Mouse (Mus musculus) layer of hippocampus, adult 2 months (tissue): ENCODE results near the gene Myom1. TPM values are rescaled to one million over a fixed set of nuclear protein-coding genes. Genes with fewer than 3 reads are reported as not detected.
"Not testable (repeated sequence)": the region's sequence is repeated elsewhere in the genome, so short reads cannot be mapped to it uniquely, and the experiment has no call there.

Experiments
- DNase-seq, 2 experiments: peaks; one replicate each; pipeline ENCODE4 v3.0.0; 2022; ENCODE audit warnings: low spot score in 2 of 2
- H3K27ac ChIP-seq: fragments of 200-600 bp; 2 replicates; pipeline ENCODE4 v1.8.1; 2022
- H3K4me3 ChIP-seq: fragments of 200-600 bp; 2 replicates; pipeline ENCODE4 v1.8.1; 2022; ENCODE audit warnings: mild to moderate bottlenecking
- CTCF ChIP-seq: fragments of 200-600 bp; conservative IDR thresholded peaks from 2 replicates; pipeline ENCODE4 v1.8.1; 2022; ENCODE audit warnings: antibody characterized with exemption, mild to moderate bottlenecking, moderate library complexity
- long read RNA-seq, 2 experiments: library from polyadenylated mRNA; stranded (forward); transcript quantifications; one replicate each; pipeline ENCODE4 v2.0.0; 2021; ENCODE audit warnings: borderline mapping rate in 2 of 2
- total RNA-seq, 2 experiments: library from RNA; stranded (reverse); gene quantifications; 2 replicates each; pipeline ENCODE4 v1.2.3; 2021

Gene Myom1
- total RNA-seq: 1 to 10 TPM; 2.2 to 2.8 TPM
- long read RNA-seq, experiment 1, partial matches to known transcripts: 1 of 2 reads
- long read RNA-seq, experiment 1, other reads (novel, unspliced or antisense): 1 of 2 reads
- long read RNA-seq, experiment 2: 0 reads

GRCm38 (mm10) chr17:71002081-71002743 is at the start of gene Myom1:
Gene Myom1, plus strand, starts transcription at chr17:71002633.
- H3K27ac ChIP-seq: peak within 1 kb of the TSS; percentile 100
- DNase-seq: peak; percentile 95 to 96
- H3K4me3 ChIP-seq: peak within 1 kb of the TSS; percentile 71

GRCm38 (mm10) chr17:70963546-70963945 is 38.9 kb upstream of the Myom1 start:
- not testable (repeated sequence) for H3K4me3 ChIP-seq, H3K27ac ChIP-seq
- peak; percentile 92 to 98 for DNase-seq

More at GRCm38 (mm10) chr17:71002081-71002743, at the start of gene Myom1:
- TF ChIP-seq CTCF: peak; percentile 72

DNA sequence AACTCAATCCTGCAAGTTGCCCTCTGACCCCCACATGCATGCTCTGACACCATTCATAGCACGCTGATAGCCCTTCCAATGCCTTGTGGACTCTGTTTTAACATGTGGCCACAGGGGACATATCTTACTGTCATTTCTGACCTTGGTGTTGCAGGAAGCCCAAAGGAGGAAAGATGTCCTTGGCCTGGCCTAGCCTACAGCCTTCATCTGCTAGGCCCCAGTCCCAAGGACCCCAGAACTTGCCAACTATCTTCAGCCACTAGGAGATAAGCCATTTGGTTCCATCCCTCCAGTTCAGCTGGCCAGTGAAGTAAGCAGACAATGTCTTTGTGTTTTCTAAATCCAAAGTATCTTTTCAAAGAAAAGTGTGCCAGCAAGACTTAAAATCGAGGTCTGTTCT is 37.2 kb upstream of the Myom1 start:
- H3K4me3 ChIP-seq: no peak overlapping the region
- H3K27ac ChIP-seq: no peak overlapping the region
- DNase-seq: no peak
- TF ChIP-seq CTCF: no peak

DNA sequence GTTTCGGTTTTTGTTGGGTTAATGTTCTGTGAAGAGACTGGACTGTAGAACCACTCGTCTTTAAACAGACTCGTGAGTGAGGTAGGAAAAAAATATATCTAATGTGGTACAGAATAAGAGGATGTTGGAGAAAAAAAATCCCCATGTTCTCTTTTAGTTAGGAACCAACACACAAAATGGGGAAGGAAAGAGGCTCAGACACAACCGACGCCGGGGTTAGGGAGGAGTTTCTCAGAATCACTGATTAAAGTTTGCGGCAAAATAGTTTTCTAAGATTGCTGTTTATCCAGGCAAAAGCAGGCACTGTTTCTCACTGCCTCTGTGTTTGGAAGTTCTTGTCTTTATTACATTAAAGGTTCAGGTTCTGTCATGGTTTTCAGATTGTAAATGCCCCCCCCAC is 36.3 kb upstream of the Myom1 start:
- Histone ChIP-seq H3K27ac (no peak overlapping the region), H3K4me3 (no peak overlapping the region)
- DNase-seq: no peak
- TF ChIP-seq CTCF: no peak

- no peak overlapping the region for H3K4me3 ChIP-seq
- no peak overlapping the region for H3K27ac ChIP-seq
- peak; percentile 31 for TF ChIP-seq CTCF
- DNase-seq: no peak
Observed at GRCm38 (mm10) chr17:70967191-70967590, 35.2 kb upstream of the Myom1 start.

DNA sequence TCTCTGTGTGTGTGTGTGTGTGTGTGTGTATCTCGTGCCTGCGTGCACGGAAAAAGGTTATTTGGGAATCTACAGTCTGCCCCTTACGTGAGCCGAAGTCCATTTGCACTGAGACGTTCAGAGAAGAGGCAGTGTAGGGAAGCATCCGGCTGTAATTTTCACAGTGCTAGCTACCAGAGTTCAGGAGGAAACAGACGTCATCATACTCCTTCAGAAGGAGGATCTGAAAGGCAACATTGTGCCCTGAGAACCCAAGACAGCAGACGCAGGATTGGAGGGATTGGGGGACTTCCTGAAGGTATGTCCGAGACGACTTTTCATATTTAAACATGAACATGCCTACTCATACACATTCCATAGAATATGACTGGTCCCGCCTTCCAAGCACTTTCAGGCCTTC is 34.8 kb upstream of the Myom1 start:
- Histone ChIP-seq H3K4me3 (no peak overlapping the region), H3K27ac (no peak overlapping the region)
- no peak for TF ChIP-seq CTCF
- no peak for DNase-seq

- H3K27ac ChIP-seq: no peak overlapping the region
- H3K4me3 ChIP-seq: no peak overlapping the region
- DNase-seq: no peak
- peak; percentile 83 for TF ChIP-seq CTCF
Observed at GRCm38 (mm10) chr17:70968606-70969191, 33.7 kb upstream of the Myom1 start.

GRCm38 (mm10) chr17:70971206-70971605 is 31.2 kb upstream of the Myom1 start:
- Histone ChIP-seq H3K27ac (no peak overlapping the region), H3K4me3 (no peak overlapping the region)
- TF ChIP-seq CTCF: no peak
- DNase-seq: no peak

GRCm38 (mm10) chr17:70973398-70973797 is 29.0 kb upstream of the Myom1 start:
- TF ChIP-seq CTCF: no peak
- Histone ChIP-seq H3K4me3 (no peak overlapping the region), H3K27ac (no peak overlapping the region)
- no peak for DNase-seq

GRCm38 (mm10) chr17:70974065-70974464 is 28.4 kb upstream of the Myom1 start:
- H3K27ac ChIP-seq, H3K4me3 ChIP-seq, DNase-seq: not testable (repeated sequence)

GRCm38 (mm10) chr17:70977799-70978198 is 24.6 kb upstream of the Myom1 start:
- DNase-seq: no peak
- no peak overlapping the region for H3K27ac ChIP-seq
- no peak overlapping the region for H3K4me3 ChIP-seq
- peak; percentile 61 for TF ChIP-seq CTCF

DNA sequence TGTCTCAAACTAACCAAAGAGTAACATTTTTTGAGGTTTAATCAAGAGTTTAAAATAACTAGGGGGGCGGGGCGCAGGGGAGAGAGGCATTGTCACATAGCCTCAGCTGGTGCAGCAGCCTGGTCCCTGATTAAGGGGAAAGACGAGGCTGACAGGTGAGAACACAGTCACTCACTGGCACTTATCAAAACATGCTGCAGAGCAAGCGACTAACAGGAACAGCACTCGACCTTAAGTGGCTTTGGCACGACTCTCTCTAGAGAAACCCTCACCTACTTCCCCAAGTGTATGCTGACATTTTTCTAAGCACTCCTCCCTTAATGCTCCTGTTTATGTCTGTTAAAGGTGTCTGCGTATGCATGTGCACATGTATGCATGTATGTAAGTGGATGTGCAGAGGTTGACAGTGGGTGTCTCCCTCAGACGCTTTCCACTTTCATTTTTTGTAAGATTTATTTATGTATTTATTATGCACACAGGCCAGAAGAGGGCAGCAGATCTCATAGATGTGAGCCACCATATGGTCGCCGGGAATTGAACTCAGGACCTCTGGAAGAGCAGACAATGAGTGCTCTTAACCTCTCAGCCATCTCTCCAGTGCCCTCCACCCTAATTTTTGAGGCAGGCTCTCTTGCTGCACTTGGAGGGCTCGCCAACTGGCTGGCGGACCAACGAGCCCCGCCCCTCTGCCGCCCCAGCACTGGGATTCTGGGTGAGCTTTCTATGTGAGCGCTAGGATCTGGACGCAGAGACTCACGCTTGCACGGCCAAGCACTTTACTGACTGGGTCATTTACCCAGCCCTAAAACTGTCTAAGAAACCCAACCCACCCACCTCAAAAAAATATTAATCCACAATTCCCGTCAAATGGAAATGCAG is 22.8 kb upstream of the Myom1 start:
- no peak overlapping the region for H3K4me3 ChIP-seq
- no peak for DNase-seq
- TF ChIP-seq CTCF: peak; percentile 68

More for the DNA sequence above, 22.8 kb upstream of the Myom1 start:
- no peak overlapping the region for H3K27ac ChIP-seq
